Mouse (Mus musculus) hematopoietic stem cell, adult 5-6 weeks (primary cell): ENCODE measurements at regions not wholly inside any gene's neighbourhood (a gene's known extent, or its start where the extent isn't known, plus 50 kb on each side); places are given as distances from the start of the nearest gene placed in this dataset.

Experiments used
- ATAC-seq, 2 experiments: fragments of 125-278 bp in 1 of 2; replicated peaks in 1 of 2; 2 replicates each; pipeline ENCODE4 v1.8.0; 2016 to 2017; ENCODE audit warnings: inconsistent platforms in 2 of 2, mild to moderate bottlenecking in 2 of 2, moderate number of reproducible peaks in 2 of 2, low read depth in 1 of 2, moderate TSS enrichment in 1 of 2; ENCODE audit not compliant: low FRiP score in 2 of 2, poor library complexity in 2 of 2, severe bottlenecking in 2 of 2, insufficient read depth in 1 of 2, low TSS enrichment in 1 of 2

DNA sequence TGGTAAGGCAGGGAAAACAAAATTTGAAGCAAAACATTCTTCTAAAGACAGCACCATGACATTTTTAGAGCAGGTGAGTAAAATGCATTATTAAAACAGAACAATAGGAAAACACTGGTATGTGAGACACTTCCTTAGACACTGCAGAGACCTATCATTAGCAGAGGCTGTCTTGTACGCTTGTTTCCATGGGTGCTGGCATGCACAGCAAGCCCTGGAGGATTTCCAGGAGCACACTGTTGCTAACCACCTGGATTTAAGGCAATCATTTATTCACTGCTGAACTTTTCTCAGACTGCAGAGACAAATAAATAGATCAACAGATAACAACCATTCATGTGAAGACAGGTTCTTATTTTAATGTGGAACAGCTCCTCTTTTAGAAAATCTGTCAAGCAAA lies 127.7 kb downstream of the Pros1 start:
- no peak for ATAC-seq

GRCm38 (mm10) chr16:62982558-62982957 lies 128.5 kb downstream of the Pros1 start:
- ATAC-seq: no peak

GRCm38 (mm10) chr16:62995555-62995954 lies 141.4 kb downstream of the Pros1 start:
- no peak for ATAC-seq

GRCm38 (mm10) chr16:63011151-63011734 lies 157.1 kb downstream of the Pros1 start:
- ATAC-seq: no peak

- 0 out of 4 replicates have a peak, but pooled peaks of 1 of the 2 experiments have one; percentile 42 for ATAC-seq
Observed at GRCm38 (mm10) chr16:63014453-63014852, 160.3 kb downstream of the Pros1 start.

- ATAC-seq: no peak
Observed at GRCm38 (mm10) chr16:63016144-63016543, 162.0 kb downstream of the Pros1 start.

GRCm38 (mm10) chr16:63016658-63017057 lies 162.6 kb downstream of the Pros1 start:
- ATAC-seq: no peak

- no peak for ATAC-seq
Observed at GRCm38 (mm10) chr16:63030399-63030798, 176.3 kb downstream of the Pros1 start.

DNA sequence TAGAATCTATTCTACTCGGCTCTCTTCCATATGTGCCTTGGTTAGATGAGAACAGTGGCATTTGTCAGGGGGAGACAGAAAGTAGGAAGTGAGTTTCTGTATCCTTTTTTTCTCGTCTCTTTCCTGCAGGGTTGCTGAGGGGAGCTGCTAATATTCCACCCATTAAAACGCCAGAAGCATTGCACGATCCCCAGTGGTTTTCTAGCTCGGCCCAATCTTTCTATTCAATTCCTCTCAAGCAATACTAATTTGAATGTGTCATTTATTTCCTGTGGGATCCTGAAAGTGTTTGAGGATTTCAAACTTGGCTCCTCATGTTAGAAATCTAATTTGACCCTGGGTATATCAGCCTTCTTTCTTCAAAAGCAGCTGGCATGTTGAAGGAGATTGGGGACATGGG lies 176.9 kb downstream of the Pros1 start:
- ATAC-seq: no peak

- ATAC-seq: peak; percentile 21 to 56; a peak in 2 of 4 replicates
Observed at GRCm38 (mm10) chr16:63031802-63032201, 177.7 kb downstream of the Pros1 start.

- no peak for ATAC-seq
Observed at GRCm38 (mm10) chr16:63049100-63049499, 195.0 kb downstream of the Pros1 start.

GRCm38 (mm10) chr16:63062883-63063282 lies 208.8 kb downstream of the Pros1 start:
- ATAC-seq: no peak

DNA sequence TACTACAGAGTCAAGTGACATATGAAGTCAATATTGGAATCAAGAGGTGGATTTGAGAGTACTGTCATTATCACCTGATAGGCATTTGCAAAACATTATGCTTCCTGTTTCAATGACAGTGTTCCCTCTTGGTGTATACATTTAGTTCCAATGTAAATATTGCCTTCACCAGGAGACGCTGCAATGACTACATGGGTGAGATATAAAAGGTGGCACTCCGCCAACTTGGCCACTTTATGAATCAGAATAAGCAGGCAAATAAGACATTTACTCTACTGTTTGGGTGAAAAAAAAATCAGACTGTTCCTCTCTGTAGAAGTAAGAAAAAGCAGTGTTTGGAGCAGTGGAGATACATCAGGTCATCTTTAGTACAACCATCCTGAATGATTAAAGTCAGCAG lies 215.9 kb downstream of the Pros1 start:
- no peak for ATAC-seq

DNA sequence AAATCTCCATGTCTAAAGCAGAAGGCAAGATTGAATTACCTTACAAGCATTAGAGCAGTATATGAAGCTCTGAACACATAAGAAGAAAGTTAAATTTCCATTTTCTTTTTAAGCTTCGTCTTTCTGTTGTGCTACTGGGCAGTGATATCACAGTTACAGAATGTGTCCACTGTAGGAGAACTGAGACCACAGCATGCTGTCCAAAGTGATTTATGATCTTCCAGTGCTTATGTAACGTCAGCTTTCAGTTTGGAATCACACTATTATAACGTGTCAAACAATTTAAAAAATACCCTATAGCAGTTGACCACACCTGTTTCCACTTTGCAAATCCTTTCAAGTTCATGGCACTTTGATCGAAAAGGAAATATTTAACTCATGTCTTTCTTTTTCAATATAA lies 221.7 kb downstream of the Pros1 start:
- peak in 1 of 2 experiments; percentile 53; a peak in 2 of 4 replicates for ATAC-seq

GRCm38 (mm10) chr16:63081383-63081782 lies 227.3 kb downstream of the Pros1 start:
- no peak for ATAC-seq

GRCm38 (mm10) chr16:63083256-63083655 lies 229.1 kb downstream of the Pros1 start:
- no peak for ATAC-seq

GRCm38 (mm10) chr16:63084021-63084756 lies 230.1 kb downstream of the Pros1 start:
- ATAC-seq: no peak

DNA sequence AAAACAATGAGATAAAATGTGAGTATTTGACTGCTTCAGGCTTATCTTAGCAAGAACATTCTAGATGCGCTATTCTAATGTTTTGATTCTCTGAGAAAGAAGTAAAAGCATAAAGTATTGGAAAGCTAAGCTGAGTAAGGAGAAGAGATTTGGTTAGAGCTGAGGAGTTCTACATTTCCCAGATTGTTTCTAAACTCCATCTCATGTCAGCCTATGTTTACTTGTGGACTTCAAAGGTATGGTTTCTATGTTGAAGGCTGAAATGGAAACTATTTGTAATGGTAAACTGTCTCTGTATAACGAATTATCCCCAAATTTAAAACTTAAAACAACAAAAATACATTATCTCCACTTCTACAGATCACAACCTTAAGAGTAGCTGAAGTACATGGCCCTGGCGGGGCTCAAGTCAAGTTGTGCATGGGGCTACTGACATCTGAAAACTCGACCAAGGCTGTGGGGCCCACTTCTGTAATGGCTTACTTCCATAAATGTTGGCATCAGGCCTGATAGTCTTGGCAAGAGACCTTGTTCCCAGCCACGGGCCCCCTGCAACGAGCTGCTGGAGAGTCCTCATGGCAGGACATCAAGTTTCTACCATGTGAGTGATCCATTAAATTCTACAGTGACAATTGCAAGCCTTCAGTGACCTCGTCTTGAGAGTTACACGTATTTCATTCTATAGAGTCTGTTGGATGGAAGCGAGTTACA lies 232.1 kb downstream of the Pros1 start:
- ATAC-seq: no peak
